In the genomic region with DNA sequence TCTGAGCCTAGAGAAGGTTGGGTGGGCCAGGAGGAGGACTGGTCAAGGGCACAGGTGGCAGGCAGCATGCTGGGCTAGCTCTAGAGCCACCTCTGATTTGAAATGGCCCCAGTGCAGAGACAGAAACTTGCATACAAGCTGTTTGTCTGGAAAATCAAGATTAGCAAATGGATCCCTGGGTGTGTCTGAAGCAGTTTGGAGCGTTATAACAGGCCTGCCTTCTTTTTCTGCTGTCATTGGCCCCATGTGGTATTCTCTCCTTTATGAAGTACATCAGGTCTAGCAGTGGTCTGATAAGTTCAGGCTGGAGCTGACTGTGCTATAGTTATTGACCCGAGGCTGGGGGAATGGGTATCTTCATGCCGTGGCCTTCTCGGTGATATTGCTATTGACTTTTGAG, we compare ENCODE assay signal across 20 mouse cellular contexts. TPM values are rescaled to one million over a fixed set of nuclear protein-coding genes. Genes with fewer than 3 reads are reported as not detected.
DNase-seq lines count a peak whose midpoint lies in the region; ATAC-seq and TF ChIP-seq lines count a peak whose summit lies in the region.
"Had no signal": no experiment of that assay in that cellular context is flagged by ENCODE, and none has a peak within 500 bp of the region (broad histone marks: within the 10 kb centered on the region; RNA-seq: fewer than 3 reads in every experiment).

No protein-coding gene starts in this region.

- no peak for TF ChIP-seq CTCF in midbrain, postnatal 0 days (IDR thresholded peaks at IDR 0.05)
- TF ChIP-seq CTCF in lung, adult 2 months (IDR thresholded peaks at IDR 0.05; ENCODE audit: insufficient read depth, low read length) = no peak

- H3K27me3 ChIP-seq in liver, embryonic 11.5 days (replicated peaks; ENCODE audit: control insufficient read depth, insufficient read depth, low read length) = no peaks in the 10 kb centered on the region
- no peaks in the 10 kb centered on the region for H3K27me3 ChIP-seq in liver, embryonic 12.5 days (replicated peaks)
- H3K27me3 ChIP-seq in midbrain, postnatal 0 days (ENCODE audit: insufficient read depth, low read length) = no peaks in the 10 kb centered on the region
- H3K27me3 ChIP-seq: heart, embryonic 15.5 days; hindbrain, embryonic 13.5 days; midbrain, embryonic 12.5 days; Patski had no signal

- no peak overlapping the region; the same call in 1 of the 2 replicates for H3K9ac ChIP-seq in liver, embryonic 11.5 days (ENCODE audit: low read depth, low read length)
- H3K9ac ChIP-seq in liver, embryonic 12.5 days = no peak overlapping the region
- H3K9ac ChIP-seq in midbrain, postnatal 0 days (replicated peaks; ENCODE audit: low read length, poor library complexity, severe bottlenecking) = no peak overlapping the region
- H3K9ac ChIP-seq: heart, embryonic 15.5 days; hindbrain, embryonic 13.5 days; midbrain, embryonic 12.5 days had no signal

- H3K4me3 ChIP-seq in liver, embryonic 11.5 days (ENCODE audit: low read depth, low read length) = no peak overlapping the region
- H3K4me3 ChIP-seq in liver, embryonic 12.5 days = no peak overlapping the region
- H3K4me3 ChIP-seq in midbrain, postnatal 0 days (ENCODE audit: low read depth, low read length) = no peak overlapping the region
- H3K4me3 ChIP-seq in lung, adult 2 months (replicated peaks; ENCODE audit: extremely low read depth, low read depth, low read length) = no peak overlapping the region
- H3K4me3 ChIP-seq: heart, embryonic 15.5 days; hindbrain, embryonic 13.5 days; midbrain, embryonic 12.5 days had no signal

- peak overlapping the region; percentile 45; the same call in 1 of the 2 replicates for H3K27ac ChIP-seq in liver, embryonic 11.5 days (ENCODE audit: low read depth, low read length)
- peak overlapping the region; percentile 59 for H3K27ac ChIP-seq in liver, embryonic 12.5 days
- H3K27ac ChIP-seq in midbrain, postnatal 0 days (ENCODE audit: low read depth, low read length) = no peak overlapping the region
- H3K27ac ChIP-seq: heart, embryonic 15.5 days; hindbrain, embryonic 13.5 days; kidney, postnatal 0 days; macrophage; midbrain, embryonic 12.5 days had no signal

- peak; percentile 82 for ATAC-seq in liver, embryonic 11.5 days (replicated peaks; ENCODE audit: low FRiP score)
- peak; percentile 75 for ATAC-seq in liver, embryonic 12.5 days
- ATAC-seq in megakaryocyte progenitor cell, adult 5-6 weeks (replicated peaks; ENCODE audit: poor library complexity) = peak; percentile 85
- ATAC-seq in midbrain, postnatal 0 days (ENCODE audit: low FRiP score) = no peak
- ATAC-seq: lung, postnatal 0 days had no signal

- H3K9me3 ChIP-seq in liver, embryonic 11.5 days (ENCODE audit: control insufficient read depth, low read length) = no peaks in the 10 kb centered on the region
- no peaks in the 10 kb centered on the region for H3K9me3 ChIP-seq in liver, embryonic 12.5 days (replicated peaks)
- no peaks in the 10 kb centered on the region for H3K9me3 ChIP-seq in midbrain, postnatal 0 days (ENCODE audit: low read length)
- H3K9me3 ChIP-seq: heart, embryonic 15.5 days; hindbrain, embryonic 13.5 days; midbrain, embryonic 12.5 days had no signal

- H3K4me1 ChIP-seq in liver, embryonic 11.5 days (replicated peaks; ENCODE audit: control insufficient read depth, insufficient read depth, low read length) = peaks cover 20% of the 10 kb centered on the region
- H3K4me1 ChIP-seq in liver, embryonic 12.5 days = peaks cover 33% of the 10 kb centered on the region
- no peaks in the 10 kb centered on the region for H3K4me1 ChIP-seq in midbrain, postnatal 0 days (ENCODE audit: insufficient read depth, low read length)
- H3K4me1 ChIP-seq in lung, adult 2 months (ENCODE audit: control insufficient read depth, insufficient read depth, low read length) = peaks cover 3% of the 10 kb centered on the region; the same call in 1 of the 2 replicates
- H3K4me1 ChIP-seq: heart, embryonic 15.5 days; hindbrain, embryonic 13.5 days; midbrain, embryonic 12.5 days had no signal

- H3K4me2 ChIP-seq in liver, embryonic 11.5 days = peak overlapping the region; percentile 20
- no peak overlapping the region for H3K4me2 ChIP-seq in liver, embryonic 12.5 days
- H3K4me2 ChIP-seq in midbrain, postnatal 0 days (ENCODE audit: low read depth, low read length, poor library complexity, severe bottlenecking) = no peak overlapping the region
- H3K4me2 ChIP-seq: heart, embryonic 15.5 days; hindbrain, embryonic 13.5 days; midbrain, embryonic 12.5 days had no signal

- H3K36me3 ChIP-seq in liver, embryonic 11.5 days (ENCODE audit: control insufficient read depth, insufficient read depth, low read length) = no peaks in the 10 kb centered on the region
- no peaks in the 10 kb centered on the region for H3K36me3 ChIP-seq in liver, embryonic 12.5 days
- peaks cover 5% of the 10 kb centered on the region; the same call in 1 of the 2 replicates for H3K36me3 ChIP-seq in midbrain, postnatal 0 days (ENCODE audit: insufficient read depth, low read length)
- H3K36me3 ChIP-seq: heart, embryonic 15.5 days had no signal

- peak; percentile 13 for DNase-seq in cerebellum, adult 8-10 months
- DNase-seq in cerebellum, adult 11 months = no peak
- DNase-seq in liver, embryonic 11.5 days (ENCODE audit: low spot score) = no peak
- no peak for DNase-seq in liver
- DNase-seq in midbrain, postnatal 0 days (ENCODE audit: low spot score) = no peak
- no peak for DNase-seq in lung, adult 2 months
- DNase-seq: embryo, embryonic 11 days; heart, postnatal 36 days; kidney, adult 2 months; layer of hippocampus, adult 9-11 months had no signal

- 58% methylated on average over 4 of the region's 4 CpGs for WGBS in liver, embryonic 11.5 days
- WGBS in liver, embryonic 12.5 days (ENCODE audit: insufficient replicate concordance) = 28% methylated on average over 4 of the region's 4 CpGs
- WGBS in midbrain, postnatal 0 days = 93% methylated on average over 4 of the region's 4 CpGs
- 87% methylated on average over 4 of the region's 4 CpGs for WGBS in lung, adult 2 months

- TF ChIP-seq POLR2A in lung, adult 2 months (IDR thresholded peaks at IDR 0.05; ENCODE audit: borderline replicate concordance, extremely low read depth, low read depth, low read length) = no peak

RNA-seq across cellular contexts. Expression of a gene that starts 22.3 kb away (rescaled TPM):
- polyA plus RNA-seq in liver, embryonic 11.5 days (2014; fragmentation: Nextera tagmentation; extraction: Ambion mirVana) = 6.1 and 8.0 TPM in 2 replicates
- polyA plus RNA-seq in liver, embryonic 12.5 days (2016; fragmentation: Nextera tagmentation; extraction: Ambion mirVana) = 29.1 and 29.5 TPM in 2 replicates
- 15.4 and 24.8 TPM in 2 replicates for total RNA-seq in megakaryocyte progenitor cell, adult 5-6 weeks (2015)
- total RNA-seq in megakaryocyte progenitor cell, adult 5-6 weeks (2017) = 29.3 and 51.0 TPM in 2 replicates
- total RNA-seq in midbrain, postnatal 0 days (2014; rRNA removed) = 2.2 and 13.2 TPM in 2 replicates
- 0.63 and 1.1 TPM in 2 replicates for polyA plus RNA-seq in midbrain, postnatal 0 days (2015; fragmentation: Nextera tagmentation; extraction: Ambion mirVana)
- 1,047 and 1,116 TPM in 2 replicates for polyA plus RNA-seq in lung, adult 2 months (2012; rRNA removed)
- total RNA-seq: monocyte, adult 5-6 weeks had no signal
- polyA plus RNA-seq: macrophage had no signal

Comparison
In these comparisons a context has a peak if more than half of its experiments do, and no peak if none do; other contexts are left out.
1. RNA of a gene that starts 22.3 kb away (polyA plus RNA-seq): 1,047 to 1,116 TPM in lung, adult 2 months; 29.1 to 29.5 TPM in liver, embryonic 12.5 days, 6.1 to 8.0 TPM in liver, embryonic 11.5 days and 0.63 to 1.1 TPM in midbrain, postnatal 0 days; every median in the first group is over 10 times any median in the second.